Mouse (Mus musculus) cerebellum, postnatal 36 days (tissue): Measurements from ENCODE around the gene Frmd4a.

Source experiments
- DNase-seq, 2 experiments: peaks; one replicate each; pipeline ENCODE4 v3.0.0; 2021 to 2022; ENCODE audit warnings: mixed read lengths in 2 of 2

Frmd4a gene

GRCm38 (mm10) chr2:4017528-4018288, at the start of gene Frmd4a:
TSS of gene Frmd4a (plus strand) at chr2:4017717.
- DNase-seq, result peak; percentile 6

- no peak for DNase-seq
Measured at GRCm38 (mm10) chr2:3988876-3989275, 28.6 kb upstream of the Frmd4a start.

- DNase-seq, result peak; percentile 6 to 13
Measured at GRCm38 (mm10) chr2:3990431-3990830, 27.1 kb upstream of the Frmd4a start.

GRCm38 (mm10) chr2:4018431-4018876, 937 bp downstream of the Frmd4a start:
- DNase-seq, result peak; percentile 16 to 17

GRCm38 (mm10) chr2:4018909-4019308, 1.4 kb downstream of the Frmd4a start:
- no peak for DNase-seq

- DNase-seq, result no peak
Measured at GRCm38 (mm10) chr2:4024927-4025326, 7.4 kb downstream of the Frmd4a start.

- no peak for DNase-seq
Measured at GRCm38 (mm10) chr2:4029031-4029747, 11.7 kb downstream of the Frmd4a start.

GRCm38 (mm10) chr2:4036153-4036589, 18.7 kb downstream of the Frmd4a start:
- DNase-seq, result no peak

GRCm38 (mm10) chr2:4036651-4037117, 19.2 kb downstream of the Frmd4a start:
- no peak for DNase-seq

GRCm38 (mm10) chr2:4042009-4042408, 24.5 kb downstream of the Frmd4a start:
- no peak for DNase-seq

- no peak for DNase-seq
Measured at GRCm38 (mm10) chr2:4055481-4055880, 38.0 kb downstream of the Frmd4a start.

- DNase-seq, result peak in 1 of 2 experiments; percentile 5
Measured at GRCm38 (mm10) chr2:4060675-4061074, 43.2 kb downstream of the Frmd4a start.

- DNase-seq, result no peak
Measured at GRCm38 (mm10) chr2:4071831-4072230, 54.3 kb downstream of the Frmd4a start.

GRCm38 (mm10) chr2:4083877-4084276, 66.4 kb downstream of the Frmd4a start:
- peak; percentile 16 to 35 for DNase-seq

- no peak for DNase-seq
Measured at GRCm38 (mm10) chr2:4097601-4098000, 80.1 kb downstream of the Frmd4a start.

- no peak for DNase-seq
Measured at GRCm38 (mm10) chr2:4098948-4099776, 81.6 kb downstream of the Frmd4a start.

GRCm38 (mm10) chr2:4099777-4100104, 82.2 kb downstream of the Frmd4a start:
- DNase-seq, result no peak

GRCm38 (mm10) chr2:4101370-4101769, 83.9 kb downstream of the Frmd4a start:
- no peak for DNase-seq

GRCm38 (mm10) chr2:4113303-4113920, 95.9 kb downstream of the Frmd4a start:
- DNase-seq, result no peak

GRCm38 (mm10) chr2:4119678-4120458, 102.4 kb downstream of the Frmd4a start:
- no peak for DNase-seq

- DNase-seq, result no peak
Measured at GRCm38 (mm10) chr2:4131216-4131615, 113.7 kb downstream of the Frmd4a start.

- no peak for DNase-seq
Measured at GRCm38 (mm10) chr2:4137493-4137892, 120.0 kb downstream of the Frmd4a start.
